Comparison of ENCODE assay signal across 9 mouse cellular contexts in the genomic region with DNA sequence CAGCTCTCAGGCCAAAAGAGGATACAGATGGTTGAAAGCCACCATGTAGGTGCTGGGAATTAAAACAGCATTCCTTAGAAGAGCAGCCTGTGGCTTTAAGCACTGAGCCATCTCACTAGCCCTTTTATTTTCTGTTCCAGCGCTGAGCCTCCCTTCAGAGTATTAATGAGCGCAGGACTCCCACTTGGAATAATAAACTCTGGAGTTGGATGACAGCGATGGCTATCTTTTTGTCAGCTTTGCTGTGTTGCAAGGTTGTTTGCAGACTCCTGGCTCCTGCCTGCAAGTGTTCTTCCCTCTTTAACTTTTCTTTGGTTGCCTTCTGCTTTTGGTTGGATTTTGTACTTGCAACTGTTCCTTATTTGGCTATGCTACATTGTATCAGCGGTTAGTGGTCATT. TPM values are rescaled to one million over a fixed set of nuclear protein-coding genes. Genes with fewer than 3 reads are reported as not detected.
A peak's percentile ranks its signal among the peaks of the same experiment; 100 is the strongest.
DNase-seq lines count a peak whose midpoint lies in the region; ATAC-seq and TF ChIP-seq lines count a peak whose summit lies in the region.
"Had no signal": no experiment of that assay in that cellular context is flagged by ENCODE, and none has a peak within 500 bp of the region (broad histone marks: within the 10 kb centered on the region; RNA-seq: fewer than 3 reads in every experiment).

No protein-coding gene starts in this region.

- no peak overlapping the region for H3K27ac ChIP-seq in forebrain, embryonic 13.5 days
- H3K27ac ChIP-seq in forebrain, embryonic 11.5 days (ENCODE audit: low read depth, low read length), result no peak overlapping the region
- H3K27ac ChIP-seq in lung, embryonic 15.5 days, result no peak overlapping the region
- no peak overlapping the region for H3K27ac ChIP-seq in liver, embryonic 12.5 days
- H3K27ac ChIP-seq in stomach, embryonic 15.5 days, result no peak overlapping the region

- peak overlapping the region; percentile 70; the same call in 1 of the 2 replicates for H3K4me3 ChIP-seq in forebrain, embryonic 13.5 days
- no peak overlapping the region for H3K4me3 ChIP-seq in forebrain, embryonic 11.5 days (ENCODE audit: low read depth, low read length)
- peak overlapping the region; percentile 3; the same call in 1 of the 2 replicates for H3K4me3 ChIP-seq in lung, embryonic 15.5 days
- no peak overlapping the region for H3K4me3 ChIP-seq in lung, adult 2 months (replicated peaks; ENCODE audit: extremely low read depth, low read depth, low read length)
- H3K4me3 ChIP-seq in liver, embryonic 12.5 days, result no peak overlapping the region
- H3K4me3 ChIP-seq in stomach, embryonic 15.5 days (replicated peaks), result 0 out of 2 replicates have a peak overlapping the region, but pooled peaks have one; percentile 1

- H3K27me3 ChIP-seq in forebrain, embryonic 13.5 days, result no peaks in the 10 kb centered on the region
- no peaks in the 10 kb centered on the region; the same call in 1 of the 2 replicates for H3K27me3 ChIP-seq in forebrain, embryonic 11.5 days (ENCODE audit: control insufficient read depth, insufficient read depth, low read length)
- H3K27me3 ChIP-seq in lung, embryonic 15.5 days, result no peaks in the 10 kb centered on the region
- peaks cover 38% of the 10 kb centered on the region for H3K27me3 ChIP-seq in liver, embryonic 12.5 days (replicated peaks)
- H3K27me3 ChIP-seq in stomach, embryonic 15.5 days (replicated peaks), result no peaks in the 10 kb centered on the region

- WGBS in forebrain, embryonic 13.5 days, result 49% methylated on average over 4 of the region's 4 CpGs
- WGBS in forebrain, embryonic 11.5 days, result 86% methylated on average over 4 of the region's 4 CpGs
- 67% methylated on average over 4 of the region's 4 CpGs for WGBS in lung, embryonic 15.5 days
- 64% methylated on average over 4 of the region's 4 CpGs for WGBS in lung, adult 2 months
- WGBS in liver, embryonic 12.5 days (ENCODE audit: insufficient replicate concordance), result 73% methylated on average over 4 of the region's 4 CpGs
- WGBS in stomach, embryonic 15.5 days, result 75% methylated on average over 4 of the region's 4 CpGs

- H3K4me2 ChIP-seq in forebrain, embryonic 13.5 days, result peak overlapping the region; percentile 83
- H3K4me2 ChIP-seq in forebrain, embryonic 11.5 days (ENCODE audit: low read depth, low read length, severe bottlenecking), result no peak overlapping the region
- H3K4me2 ChIP-seq in lung, embryonic 15.5 days, result peak overlapping the region; percentile 93
- peak overlapping the region; percentile 98; the same call in 1 of the 2 replicates for H3K4me2 ChIP-seq in liver, embryonic 12.5 days
- peak overlapping the region; percentile 92 for H3K4me2 ChIP-seq in stomach, embryonic 15.5 days

- no peak for TF ChIP-seq POLR2A in lung, adult 2 months (IDR thresholded peaks at IDR 0.05; ENCODE audit: borderline replicate concordance, extremely low read depth, low read depth, low read length)

- H3K9ac ChIP-seq in forebrain, embryonic 13.5 days, result peak overlapping the region; percentile 41
- no peak overlapping the region for H3K9ac ChIP-seq in forebrain, embryonic 11.5 days (ENCODE audit: low read length)
- H3K9ac ChIP-seq in lung, embryonic 15.5 days, result no peak overlapping the region
- H3K9ac ChIP-seq in liver, embryonic 12.5 days, result no peak overlapping the region
- no peak overlapping the region for H3K9ac ChIP-seq in stomach, embryonic 15.5 days

- TF ChIP-seq CTCF in lung, adult 2 months (IDR thresholded peaks at IDR 0.05; ENCODE audit: insufficient read depth, low read length), result no peak

- peaks cover 33% of the 10 kb centered on the region for H3K4me1 ChIP-seq in forebrain, embryonic 13.5 days
- H3K4me1 ChIP-seq in forebrain, embryonic 11.5 days (replicated peaks; ENCODE audit: control insufficient read depth, insufficient read depth, low read length), result peaks cover 9% of the 10 kb centered on the region
- H3K4me1 ChIP-seq in lung, embryonic 15.5 days, result peaks cover 21% of the 10 kb centered on the region
- H3K4me1 ChIP-seq in lung, adult 2 months (ENCODE audit: control insufficient read depth, insufficient read depth, low read length), result peaks cover 14% of the 10 kb centered on the region
- H3K4me1 ChIP-seq in liver, embryonic 12.5 days, result peaks cover 33% of the 10 kb centered on the region
- peaks cover 11% of the 10 kb centered on the region for H3K4me1 ChIP-seq in stomach, embryonic 15.5 days

- ATAC-seq in forebrain, embryonic 13.5 days, result no peak
- ATAC-seq in forebrain, embryonic 11.5 days (replicated peaks; ENCODE audit: low FRiP score), result no peak
- ATAC-seq in lung, embryonic 15.5 days (ENCODE audit: borderline replicate concordance, extremely low read depth, low FRiP score, low TSS enrichment), result no peak
- ATAC-seq in liver, embryonic 12.5 days, result no peak
- no peak for ATAC-seq in stomach, embryonic 15.5 days (ENCODE audit: insufficient read depth, low FRiP score, low read depth)

- H3K36me3 ChIP-seq in forebrain, embryonic 13.5 days (ENCODE audit: poor library complexity, severe bottlenecking), result peaks cover 9% of the 10 kb centered on the region
- H3K36me3 ChIP-seq in forebrain, embryonic 11.5 days (ENCODE audit: control insufficient read depth, insufficient read depth, low read length), result no peaks in the 10 kb centered on the region
- no peaks in the 10 kb centered on the region for H3K36me3 ChIP-seq in lung, embryonic 15.5 days
- no peaks in the 10 kb centered on the region for H3K36me3 ChIP-seq in liver, embryonic 12.5 days
- H3K36me3 ChIP-seq in stomach, embryonic 15.5 days, result no peaks in the 10 kb centered on the region

- DNase-seq in forebrain, embryonic 11.5 days (ENCODE audit: low spot score), result no peak
- DNase-seq in lung, adult 2 months, result no peak
- DNase-seq in spleen, postnatal 10 days (ENCODE audit: low spot score in 2 of 2), result no peak
- DNase-seq in cerebellum, adult 11 months, result no peak
- DNase-seq: thymus, postnatal 25 days had no signal

- H3K9me3 ChIP-seq in forebrain, embryonic 13.5 days (replicated peaks), result no peaks in the 10 kb centered on the region
- H3K9me3 ChIP-seq in forebrain, embryonic 11.5 days (ENCODE audit: control insufficient read depth, low read length), result no peaks in the 10 kb centered on the region
- no peaks in the 10 kb centered on the region for H3K9me3 ChIP-seq in lung, embryonic 15.5 days
- H3K9me3 ChIP-seq in liver, embryonic 12.5 days (replicated peaks), result no peaks in the 10 kb centered on the region
- H3K9me3 ChIP-seq in stomach, embryonic 15.5 days, result no peaks in the 10 kb centered on the region

RNA-seq across cellular contexts. Expression of a gene that starts 4.8 kb away (rescaled TPM):
- 32.8 and 34.2 TPM in 2 replicates for polyA plus RNA-seq in forebrain, embryonic 13.5 days (2015; fragmentation: Nextera tagmentation; extraction: Ambion mirVana)
- polyA plus RNA-seq in forebrain, embryonic 11.5 days (2014; fragmentation: Nextera tagmentation; extraction: Ambion mirVana), result 54.1 and 56.8 TPM in 2 replicates
- 23.6 and 24.5 TPM in 2 replicates for polyA plus RNA-seq in lung, embryonic 15.5 days (2015; fragmentation: Nextera tagmentation; extraction: Ambion mirVana)
- polyA plus RNA-seq in lung, adult 2 months (2012; rRNA removed), result 22.3 and 26.1 TPM in 2 replicates
- polyA plus RNA-seq in liver, embryonic 12.5 days (2016; fragmentation: Nextera tagmentation; extraction: Ambion mirVana), result 15.5 and 17.5 TPM in 2 replicates
- 32.9 and 39.3 TPM in 2 replicates for polyA plus RNA-seq in stomach, embryonic 15.5 days (2015; fragmentation: Nextera tagmentation; extraction: Ambion mirVana)

RNA-seq across cellular contexts. Expression of a gene that starts 32.1 kb away (rescaled TPM):
- 39.0 and 41.3 TPM in 2 replicates for polyA plus RNA-seq in forebrain, embryonic 13.5 days (2015; fragmentation: Nextera tagmentation; extraction: Ambion mirVana)
- 22.6 and 26.0 TPM in 2 replicates for polyA plus RNA-seq in forebrain, embryonic 11.5 days (2014; fragmentation: Nextera tagmentation; extraction: Ambion mirVana)
- polyA plus RNA-seq in lung, embryonic 15.5 days (2015; fragmentation: Nextera tagmentation; extraction: Ambion mirVana), result 45.0 and 46.0 TPM in 2 replicates
- 22.3 and 24.4 TPM in 2 replicates for polyA plus RNA-seq in lung, adult 2 months (2012; rRNA removed)
- polyA plus RNA-seq in liver, embryonic 12.5 days (2016; fragmentation: Nextera tagmentation; extraction: Ambion mirVana), result 25.2 and 26.7 TPM in 2 replicates
- 40.5 and 51.1 TPM in 2 replicates for polyA plus RNA-seq in stomach, embryonic 15.5 days (2015; fragmentation: Nextera tagmentation; extraction: Ambion mirVana)

RNA-seq across cellular contexts. Expression of a gene that starts 44.8 kb away (rescaled TPM):
- 55.9 and 58.2 TPM in 2 replicates for polyA plus RNA-seq in forebrain, embryonic 13.5 days (2015; fragmentation: Nextera tagmentation; extraction: Ambion mirVana)
- polyA plus RNA-seq in forebrain, embryonic 11.5 days (2014; fragmentation: Nextera tagmentation; extraction: Ambion mirVana), result 61.1 and 62.1 TPM in 2 replicates
- polyA plus RNA-seq in lung, embryonic 15.5 days (2015; fragmentation: Nextera tagmentation; extraction: Ambion mirVana), result 44.8 and 46.6 TPM in 2 replicates
- polyA plus RNA-seq in lung, adult 2 months (2012; rRNA removed), result 24.6 and 35.4 TPM in 2 replicates
- polyA plus RNA-seq in liver, embryonic 12.5 days (2016; fragmentation: Nextera tagmentation; extraction: Ambion mirVana), result 40.4 and 41.3 TPM in 2 replicates
- 42.0 and 43.5 TPM in 2 replicates for polyA plus RNA-seq in stomach, embryonic 15.5 days (2015; fragmentation: Nextera tagmentation; extraction: Ambion mirVana)

Comparison
In these comparisons a context has a peak if more than half of its experiments do, and no peak if none do; other contexts are left out.
1. H3K4me3 ChIP-seq: peak in forebrain, embryonic 13.5 days (single experiment), lung, embryonic 15.5 days (single experiment) and stomach, embryonic 15.5 days (single experiment); none in forebrain, embryonic 11.5 days (single experiment), lung, adult 2 months (single experiment) and liver, embryonic 12.5 days (single experiment).